Mouse (Mus musculus): ENCODE results near the gene Slc16a6.
"Not testable (repeated sequence)": the region's sequence is repeated elsewhere in the genome, so short reads cannot be mapped to it uniquely, and the experiment has no call there.

Slc16a6 gene

GRCm38 (mm10) chr11:109473171-109474085, at the start of gene Slc16a6, which contains the start of gene Arsg:
Gene Slc16a6 (minus strand): TSS chr11:109473598.
Gene Arsg (plus strand): TSS chr11:109473374.
- DNase-seq (ENCODE audit: low spot score): peak; percentile 20

- DNase-seq (ENCODE audit: low spot score): no peak
Observed at GRCm38 (mm10) chr11:109520958-109521357, 47.6 kb upstream of the Slc16a6 start.

DNA sequence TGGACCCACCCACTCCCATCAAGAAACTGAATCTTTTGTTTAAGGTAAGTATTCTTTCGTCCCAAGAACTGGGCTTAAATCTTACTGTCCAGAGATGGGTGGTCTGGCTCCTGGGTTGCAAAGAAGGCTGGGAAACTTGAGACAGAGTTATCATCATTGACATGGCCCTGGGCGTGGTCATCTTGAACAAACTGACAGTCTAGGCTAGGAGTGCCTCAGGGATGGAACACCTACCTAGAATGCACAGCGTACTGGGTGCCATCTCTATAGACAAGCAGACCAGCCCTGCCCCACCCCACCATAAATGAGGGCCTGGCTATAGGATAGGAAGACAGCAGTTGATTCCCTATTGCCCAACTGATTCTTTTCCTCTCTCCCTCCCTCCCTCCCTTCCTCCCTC, 44.4 kb upstream of the Slc16a6 start:
- no peak for DNase-seq (ENCODE audit: low spot score)

DNA sequence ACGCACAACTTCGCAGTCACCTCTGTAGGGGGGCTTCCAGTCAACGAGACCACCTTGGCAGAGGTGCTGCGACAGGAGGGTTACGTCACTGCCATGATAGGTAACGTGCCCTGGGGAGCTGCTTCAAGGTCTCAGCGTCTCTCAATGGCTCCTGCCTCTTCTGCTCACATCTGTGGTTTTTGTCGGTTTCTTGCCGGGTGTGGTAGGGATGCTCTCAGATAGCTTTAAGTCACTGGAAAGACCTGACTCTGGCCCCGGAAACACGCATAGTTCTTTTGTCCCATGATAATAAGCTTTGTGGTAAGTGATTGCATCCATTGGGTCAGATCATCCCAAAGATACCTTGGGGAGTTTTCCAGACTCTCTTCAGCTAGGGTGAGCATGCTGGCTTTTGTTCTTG, 43.9 kb upstream of the Slc16a6 start:
- DNase-seq (ENCODE audit: low spot score): no peak

- DNase-seq (ENCODE audit: low spot score): no peak
Observed at GRCm38 (mm10) chr11:109514064-109514612, 40.7 kb upstream of the Slc16a6 start.

DNA sequence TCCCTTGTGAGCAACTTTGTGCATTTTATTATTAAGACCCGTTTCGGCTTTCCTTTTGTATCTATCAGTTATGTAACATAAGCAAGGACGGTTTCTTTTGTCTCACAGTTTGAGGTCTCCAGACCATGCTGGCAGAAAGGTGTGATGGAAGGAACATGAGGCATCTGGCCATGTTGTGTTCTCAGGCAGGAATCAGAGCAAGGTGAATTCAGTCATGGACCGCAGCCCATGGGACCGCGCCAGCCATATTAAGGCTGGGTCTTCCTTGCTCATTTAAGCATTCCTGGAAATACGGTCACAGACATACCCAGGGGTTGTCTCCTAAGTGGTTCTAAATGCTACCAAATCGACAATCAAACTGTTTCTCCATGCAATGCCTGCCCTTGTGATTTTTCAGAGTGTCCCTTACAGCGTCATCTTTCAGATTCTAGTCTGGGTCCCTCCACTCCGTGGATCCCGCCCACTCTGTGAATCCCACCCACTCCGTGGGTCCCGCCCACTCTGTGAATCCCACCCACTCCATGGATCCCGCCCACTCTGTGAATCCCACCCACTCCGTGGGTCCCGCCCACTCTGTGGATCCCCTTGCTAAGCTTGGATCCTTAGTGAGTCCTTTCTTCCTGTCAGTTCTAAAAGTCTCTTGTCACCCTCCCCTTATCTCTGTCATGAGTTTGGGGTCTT, 39.7 kb upstream of the Slc16a6 start:
- DNase-seq (ENCODE audit: low spot score): no peak

DNA sequence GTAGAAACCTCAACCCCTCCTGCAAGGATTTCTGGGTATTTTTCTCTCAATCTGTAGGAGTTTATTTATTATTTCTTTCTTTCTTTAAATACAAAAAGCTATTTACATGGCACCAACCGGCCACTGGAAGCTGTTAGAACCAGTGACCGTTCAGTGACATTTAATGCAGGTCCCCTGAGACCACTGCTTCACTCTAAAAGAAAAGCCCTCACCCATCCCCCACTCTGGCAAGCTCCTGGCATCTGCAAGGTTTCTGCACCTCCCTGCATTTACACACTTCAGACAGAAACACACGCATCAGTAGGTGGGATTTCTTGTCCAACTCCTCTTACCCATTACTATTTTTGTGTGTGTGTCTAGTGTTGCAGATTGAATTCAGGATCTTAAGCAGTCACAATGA, 33.7 kb upstream of the Slc16a6 start:
- no peak for DNase-seq (ENCODE audit: low spot score)

DNA sequence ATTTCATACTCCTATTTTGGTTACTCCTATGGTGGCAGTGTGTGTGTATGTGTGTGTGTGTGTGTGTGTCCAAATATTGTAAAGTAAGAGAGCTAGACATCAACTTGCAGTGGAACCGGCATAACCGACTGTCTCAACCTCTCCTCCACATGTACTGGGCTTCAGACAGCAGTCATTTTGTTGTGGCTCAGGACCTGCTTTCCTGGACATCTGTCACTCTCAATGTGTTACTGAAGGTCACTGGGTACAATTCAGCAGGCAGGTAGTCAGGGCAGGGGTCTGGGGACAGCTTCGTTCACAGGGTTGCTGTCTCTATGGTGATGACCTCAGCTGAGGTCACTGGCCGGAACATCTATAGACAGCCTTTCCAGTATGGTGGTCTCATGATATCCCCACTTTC, 32.4 kb upstream of the Slc16a6 start:
- DNase-seq (ENCODE audit: low spot score): no peak

GRCm38 (mm10) chr11:109504977-109505376, 31.6 kb upstream of the Slc16a6 start:
- no peak for DNase-seq (ENCODE audit: low spot score)

DNA sequence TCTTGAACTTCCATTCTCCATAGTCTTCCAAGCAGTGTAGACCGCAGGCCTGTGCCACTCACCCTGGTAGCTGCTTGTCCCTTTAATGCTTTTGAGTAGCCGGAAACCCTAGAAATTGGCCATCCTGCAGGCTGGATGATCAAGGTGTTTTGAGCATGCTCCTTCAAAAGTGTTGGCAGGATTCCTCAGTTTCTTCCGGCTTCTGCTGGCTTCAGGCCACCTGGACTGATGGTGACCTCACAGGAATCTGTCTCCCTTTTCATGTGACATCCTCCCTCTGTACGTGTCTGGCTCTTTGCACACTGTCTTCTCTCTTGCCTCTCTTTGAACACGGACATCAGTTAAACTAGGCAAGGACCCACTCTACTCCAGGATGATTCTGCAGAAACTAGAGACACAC, 26.8 kb upstream of the Slc16a6 start:
- no peak for DNase-seq (ENCODE audit: low spot score)

DNA sequence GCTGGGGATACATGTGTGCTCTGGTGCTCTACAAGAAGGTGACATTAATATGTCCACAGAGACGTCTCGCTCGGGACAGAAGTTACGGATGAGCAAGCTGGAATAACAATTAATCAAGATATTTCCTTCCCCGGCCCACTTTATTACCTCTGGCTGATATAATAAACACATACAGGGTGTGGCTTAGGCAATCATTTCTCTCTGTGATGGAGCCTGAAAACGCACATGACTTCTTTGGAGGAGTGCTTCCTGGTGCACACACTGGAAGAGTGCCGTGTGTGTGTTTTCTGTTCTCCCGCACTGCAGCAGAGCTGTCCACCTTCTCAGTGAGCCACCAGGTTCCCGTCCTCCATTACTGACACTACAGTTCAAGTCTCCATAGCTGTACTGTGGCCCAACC, 24.6 kb upstream of the Slc16a6 start:
- no peak for DNase-seq (ENCODE audit: low spot score)

DNA sequence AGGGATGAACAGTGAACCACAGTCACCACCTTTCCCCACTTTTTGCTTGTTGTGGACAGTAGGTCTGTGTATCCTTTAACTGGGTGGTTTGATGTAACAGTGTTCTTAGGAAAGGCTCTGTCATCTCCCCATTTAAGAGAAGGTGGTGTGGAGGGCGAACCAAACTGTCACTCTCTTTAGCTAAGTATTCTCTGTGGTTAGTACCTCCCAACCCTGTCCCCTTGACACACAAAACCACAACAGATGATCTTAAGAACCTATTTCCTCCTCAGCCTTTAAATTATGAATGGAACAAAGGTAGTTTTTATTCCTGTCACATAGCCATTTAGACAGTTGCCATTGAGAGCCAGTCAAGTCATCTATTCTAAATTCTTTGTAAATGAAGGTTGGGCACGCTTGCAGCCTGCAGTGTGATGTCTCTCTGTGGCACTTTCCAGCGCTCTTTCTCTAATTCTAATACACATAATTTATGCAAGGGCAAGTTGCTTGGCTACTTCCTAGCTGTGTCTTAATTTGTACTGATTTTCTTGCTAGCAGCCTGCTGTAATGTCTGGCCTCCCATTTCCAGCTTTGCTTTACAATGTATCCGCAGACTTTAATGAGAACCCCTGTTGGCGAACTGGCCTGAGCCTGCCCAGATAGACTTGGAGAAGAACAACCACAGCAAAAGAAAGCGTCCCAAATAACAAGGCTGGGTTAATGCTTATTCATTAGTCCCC, 23.8 kb upstream of the Slc16a6 start:
- no peak for DNase-seq (ENCODE audit: low spot score)

GRCm38 (mm10) chr11:109496475-109496993, 23.1 kb upstream of the Slc16a6 start:
- DNase-seq (ENCODE audit: low spot score): no peak

DNA sequence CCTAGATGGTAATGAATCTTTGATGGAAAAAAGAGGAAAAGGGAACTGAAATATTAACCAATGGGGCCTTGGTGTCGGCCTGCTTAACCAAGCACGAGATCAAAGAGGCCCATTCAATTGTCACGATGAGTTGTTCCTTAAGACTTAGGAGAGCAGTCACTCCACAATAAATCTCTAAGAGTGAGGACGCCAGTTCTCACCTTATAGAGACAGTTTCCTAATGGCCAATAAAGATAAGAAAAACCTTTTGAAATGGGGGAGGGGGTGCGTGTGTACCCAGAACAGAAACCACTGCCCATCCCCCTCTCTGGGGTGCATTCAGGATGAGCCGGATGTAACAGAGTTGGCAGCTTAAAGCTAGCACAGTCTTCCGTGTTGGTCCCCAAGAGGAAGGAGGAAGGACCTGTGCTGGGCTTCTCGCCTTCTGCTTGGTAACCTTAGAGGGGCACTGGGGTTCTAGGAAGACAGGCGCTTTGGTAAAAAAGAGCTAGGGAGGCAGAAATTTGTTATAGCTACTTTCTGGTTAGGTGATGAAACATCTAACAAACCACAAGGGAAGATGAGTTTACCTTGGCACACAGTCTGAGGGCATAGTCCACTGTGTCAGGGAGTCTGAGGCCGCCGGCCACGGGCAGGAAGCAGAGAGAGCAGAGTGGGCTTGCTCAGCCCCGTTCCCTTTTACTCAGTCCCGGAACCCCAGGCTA, 22.5 kb upstream of the Slc16a6 start:
- DNase-seq (ENCODE audit: low spot score): no peak

DNA sequence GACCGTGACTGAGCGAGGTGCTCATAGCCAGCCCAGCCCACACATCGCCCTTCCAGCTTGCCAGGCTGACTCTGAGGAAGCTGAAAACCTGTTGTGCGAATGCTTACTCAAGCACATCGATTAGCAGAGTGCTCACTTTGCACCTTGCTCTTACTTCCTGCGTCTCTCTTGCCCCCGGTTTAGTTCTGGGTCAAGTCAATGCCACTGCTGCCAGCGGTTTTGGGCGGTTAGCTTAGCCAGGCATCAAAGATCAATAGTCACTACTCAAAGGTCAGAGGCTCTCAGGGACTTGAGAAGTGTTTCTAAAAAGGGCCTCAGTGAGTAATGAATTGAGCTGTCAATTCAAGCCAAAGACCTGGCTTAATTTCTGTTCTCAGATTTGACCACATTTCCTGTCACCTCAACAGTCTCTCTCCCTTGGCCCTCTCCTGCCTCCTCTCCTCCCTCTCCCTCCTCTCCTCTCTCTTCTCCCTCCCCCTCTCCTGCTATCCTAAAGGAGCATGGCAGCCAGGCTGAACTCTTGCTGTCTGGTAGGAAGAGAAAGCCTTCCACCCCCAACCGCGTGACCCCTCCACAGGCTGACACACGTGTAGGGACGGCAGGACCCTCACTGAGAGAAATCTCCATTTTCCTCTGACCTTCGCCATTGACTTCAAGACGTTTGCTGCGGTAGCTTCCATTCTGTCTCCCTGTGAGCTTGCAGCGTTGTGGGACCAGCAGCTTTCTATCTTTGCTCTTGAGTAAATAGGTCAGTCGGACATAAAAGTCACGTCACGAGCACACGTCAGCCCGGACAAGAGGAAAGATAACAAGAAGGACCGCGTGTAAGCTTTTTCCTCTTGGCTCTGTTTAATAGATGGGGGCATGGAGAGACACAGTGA, 21.7 kb upstream of the Slc16a6 start:
- no peak for DNase-seq (ENCODE audit: low spot score)

- DNase-seq (ENCODE audit: low spot score): not testable (repeated sequence)
Observed at GRCm38 (mm10) chr11:109492847-109493464, 19.6 kb upstream of the Slc16a6 start.

GRCm38 (mm10) chr11:109491844-109492243, 18.4 kb upstream of the Slc16a6 start:
- DNase-seq (ENCODE audit: low spot score): no peak

GRCm38 (mm10) chr11:109489763-109490162, 16.4 kb upstream of the Slc16a6 start:
- DNase-seq (ENCODE audit: low spot score): no peak

GRCm38 (mm10) chr11:109487991-109488684, 14.7 kb upstream of the Slc16a6 start:
- DNase-seq (ENCODE audit: low spot score): no peak
